Mouse (Mus musculus) kidney, adult 8-10 months (tissue): ENCODE measurements around the gene Amh.

ENCODE experiments used
- DNase-seq, 2 experiments: peaks; one replicate each; pipeline ENCODE4 v3.0.0; 2022

Amh gene

DNA sequence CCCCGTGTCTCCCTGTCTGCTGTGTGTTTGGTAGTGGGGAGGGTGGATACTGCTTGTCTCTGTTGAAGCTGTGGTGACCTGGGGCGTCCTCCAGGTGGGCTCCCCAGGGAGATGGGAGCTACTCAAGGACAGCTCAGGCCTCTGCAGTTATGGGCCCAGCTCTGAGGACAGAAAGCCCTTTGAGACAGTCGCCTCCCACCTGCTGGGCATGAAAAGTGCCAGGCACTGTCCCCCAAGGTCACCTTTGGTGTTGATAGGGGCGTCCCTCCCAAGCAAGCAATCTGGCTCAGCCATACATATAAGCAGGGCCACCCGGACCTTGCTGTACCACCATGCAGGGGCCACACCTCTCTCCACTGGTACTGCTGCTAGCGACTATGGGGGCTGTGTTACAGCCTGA is at the start of gene Amh:
Gene Amh (plus strand): TSS at position 328 of the 400 bp plus-strand sequence.
- no peak for DNase-seq

DNA sequence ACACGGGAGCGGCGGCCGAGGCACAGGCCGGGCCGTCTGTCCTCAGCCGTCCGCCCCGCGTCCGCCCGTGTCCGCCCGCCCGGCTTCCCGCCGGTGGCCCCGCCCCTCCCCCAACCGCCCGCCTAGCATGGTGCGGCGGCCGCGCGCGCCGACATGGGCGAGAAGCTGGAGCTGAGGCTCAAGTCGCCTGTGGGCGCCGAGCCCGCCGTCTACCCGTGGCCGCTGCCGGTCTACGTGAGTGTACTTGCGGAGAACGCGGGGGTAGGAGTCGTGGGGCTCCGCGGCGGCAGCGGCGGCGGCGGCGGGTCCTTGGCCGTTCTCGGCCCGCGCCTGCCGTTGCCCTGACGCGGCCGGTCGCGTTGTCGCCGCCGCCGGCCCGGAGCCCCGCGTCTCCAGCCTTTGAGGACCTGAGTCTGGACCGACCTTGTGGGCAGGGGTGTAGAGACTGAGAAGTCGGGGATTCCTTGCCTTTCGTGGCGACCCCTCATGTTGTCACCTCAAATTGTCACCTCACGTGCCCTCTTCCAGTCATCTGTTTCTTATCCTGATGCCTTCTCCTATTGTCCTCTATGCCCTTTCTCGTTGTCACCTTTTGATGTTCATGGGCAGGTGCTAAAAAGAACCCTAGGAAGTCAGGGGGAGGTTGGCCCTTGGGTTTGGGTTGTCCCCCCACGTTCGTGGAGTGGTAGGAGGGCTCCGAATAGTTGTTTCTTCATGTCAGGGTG is 49.6 kb upstream of the Amh start:
- no peak for DNase-seq

DNA sequence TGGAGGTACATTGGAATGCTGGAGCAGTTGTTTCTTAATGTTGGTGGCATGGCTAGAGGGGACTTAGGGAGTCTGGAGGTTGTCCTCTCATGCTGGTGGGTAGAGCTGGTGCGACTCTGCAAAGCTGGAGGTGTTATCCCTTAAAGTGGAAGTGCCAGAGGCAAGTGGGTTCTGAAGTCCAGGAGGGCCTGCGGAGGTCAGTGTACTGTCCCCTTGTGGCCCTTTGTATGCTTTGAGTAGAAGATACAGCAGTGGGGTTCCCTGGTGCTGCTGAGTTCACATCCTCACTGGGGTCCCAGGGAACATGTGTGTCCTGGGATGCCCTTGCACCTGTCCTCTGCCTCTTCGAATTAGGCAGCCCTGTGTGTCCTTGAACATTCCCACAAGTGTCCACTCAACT is 48.9 kb upstream of the Amh start:
- DNase-seq, result no peak

DNA sequence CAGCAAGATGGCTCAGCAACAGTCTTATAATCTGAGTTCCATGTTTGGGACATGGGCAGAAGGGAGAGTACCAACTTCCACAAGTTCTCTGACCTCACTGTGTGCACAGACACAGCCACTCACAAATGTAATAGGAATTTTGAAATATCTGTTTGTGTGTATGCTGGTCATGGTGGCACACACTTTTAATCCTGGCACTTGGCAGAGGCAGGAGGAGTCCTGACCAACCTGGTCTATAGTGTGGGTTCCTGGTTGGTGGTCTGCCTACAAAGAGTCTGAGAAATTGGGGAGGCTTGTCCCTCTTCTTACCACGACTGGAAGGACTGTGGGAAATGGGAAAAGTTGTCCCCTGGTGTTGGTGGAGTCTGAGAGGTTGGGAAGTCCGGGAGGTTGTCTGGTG is 48.5 kb upstream of the Amh start:
- DNase-seq, result no peak

DNA sequence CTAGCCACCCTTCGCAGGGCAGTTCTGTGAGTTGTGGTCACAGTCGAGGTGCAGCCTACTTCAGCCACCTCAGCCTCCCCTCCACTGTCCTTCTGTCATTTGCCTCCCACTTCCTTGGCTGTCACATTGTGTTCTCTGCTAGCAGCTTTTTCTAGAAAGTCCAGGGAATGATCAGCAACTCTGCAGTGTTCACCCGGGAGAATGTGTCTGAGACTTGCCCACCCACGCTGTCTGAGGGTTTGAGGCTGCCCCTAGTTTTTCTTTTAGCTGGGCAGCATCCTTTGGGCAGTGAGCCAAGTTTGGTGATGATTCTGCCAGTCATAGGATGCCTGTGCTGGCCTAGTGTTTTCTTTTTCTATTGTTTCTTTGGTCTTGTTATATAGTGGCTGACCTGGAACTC is 48.1 kb upstream of the Amh start:
- DNase-seq, result no peak

DNA sequence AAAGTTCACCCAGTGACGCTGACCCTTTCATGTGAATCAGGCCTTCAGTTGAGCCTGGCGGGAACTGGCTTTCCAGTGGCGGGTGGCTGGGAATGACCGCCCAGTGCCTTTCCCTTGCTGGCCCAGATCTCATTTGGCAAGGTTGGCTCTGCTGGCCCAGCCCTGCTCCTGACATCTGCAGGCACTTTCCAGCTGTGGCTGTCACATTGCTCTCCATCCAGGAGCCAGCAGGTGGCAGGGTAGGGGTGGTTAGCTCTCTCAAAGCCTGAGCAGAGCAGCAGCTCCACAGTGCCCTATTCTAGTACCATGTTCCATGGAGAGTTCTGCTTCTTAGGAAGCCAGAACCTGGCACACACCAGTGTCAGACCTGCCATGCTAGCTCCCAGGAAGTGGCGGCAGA is 47.3 kb upstream of the Amh start:
- DNase-seq, result peak; percentile 86 to 87

DNA sequence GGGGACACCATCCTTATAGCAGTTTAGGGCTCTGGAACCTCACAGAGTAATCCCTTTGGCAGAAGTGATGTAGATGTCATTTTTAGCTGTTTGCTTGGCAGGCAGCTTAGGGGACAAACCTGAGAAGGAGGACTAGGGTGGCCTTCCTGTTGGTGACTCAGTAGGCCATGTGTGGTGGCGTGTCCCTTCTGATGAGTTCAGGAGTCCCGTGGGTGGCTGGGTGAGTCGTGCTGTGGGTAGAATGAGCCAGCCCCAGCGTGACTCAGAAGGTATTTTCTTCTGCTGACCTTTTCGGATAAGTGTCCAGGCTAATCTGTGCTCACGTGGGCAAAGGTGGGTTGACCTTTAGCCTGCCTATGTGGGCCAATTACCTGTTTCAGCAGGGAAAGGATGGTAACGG is 46.4 kb upstream of the Amh start:
- DNase-seq, result no peak

DNA sequence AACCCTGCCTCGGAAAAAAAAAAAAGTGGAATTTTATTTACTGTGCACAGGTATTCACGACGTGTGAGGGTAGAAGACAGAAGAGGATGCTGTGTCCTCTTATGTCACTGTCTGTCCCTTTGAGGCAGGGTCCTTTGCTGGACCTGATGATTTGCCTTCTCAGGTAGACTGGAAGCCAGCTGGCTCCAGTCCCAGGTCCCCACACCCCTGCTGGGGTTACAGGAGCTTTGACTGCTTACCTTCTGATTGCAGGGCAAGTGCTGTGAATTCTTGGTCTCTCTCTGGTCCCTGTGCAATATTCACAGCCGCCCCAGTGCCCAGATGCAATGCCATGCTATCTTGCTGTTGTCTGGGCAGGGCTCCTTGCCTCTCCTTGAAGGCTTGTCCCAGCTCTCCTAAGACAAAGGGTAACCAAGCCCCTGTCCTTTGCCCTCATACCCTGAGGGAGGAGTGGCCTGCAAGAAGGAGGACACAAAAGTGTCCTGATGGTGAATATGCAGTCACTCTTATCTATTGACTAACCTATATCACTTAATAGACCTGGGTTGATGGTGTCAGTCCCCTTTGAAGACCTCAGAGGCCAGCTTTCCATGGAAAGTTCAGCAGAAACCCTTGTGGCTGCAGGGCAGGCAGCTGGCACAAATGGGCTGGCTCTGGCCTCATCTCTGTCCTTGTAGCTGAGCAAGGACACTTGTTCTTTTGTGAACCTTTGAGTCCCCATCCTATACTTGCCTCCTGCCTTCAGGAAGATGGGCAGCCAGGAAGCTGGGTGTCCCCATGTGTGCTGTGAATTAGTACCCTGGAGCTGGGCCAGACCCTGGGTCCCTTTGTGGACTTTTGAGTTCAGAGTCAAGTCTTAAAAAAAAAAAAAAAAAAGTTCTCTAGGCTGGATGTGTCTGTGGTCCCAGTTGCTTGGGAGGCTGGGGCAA is 44.2 kb upstream of the Amh start:
- DNase-seq, result peak in 1 of 2 experiments; percentile 49

DNA sequence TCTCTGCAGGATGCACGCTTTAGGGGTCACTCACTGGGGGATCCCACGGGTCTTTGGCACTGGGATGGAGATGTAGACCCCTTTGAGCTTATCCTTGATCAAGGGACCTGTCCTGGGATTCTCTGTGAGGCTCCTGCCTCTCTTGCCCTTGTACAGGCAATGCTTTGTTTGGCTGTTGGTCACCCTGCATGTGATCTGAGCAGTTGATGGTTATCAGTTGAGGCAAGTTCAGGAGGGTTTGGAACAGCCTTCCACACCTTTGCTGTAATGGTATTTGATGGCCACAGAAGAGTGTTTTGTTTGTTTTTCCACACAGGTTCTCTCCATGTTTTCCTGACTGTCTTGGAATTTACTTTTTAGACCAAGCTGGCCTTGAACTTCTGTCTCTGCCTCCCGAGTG is 43.2 kb upstream of the Amh start:
- DNase-seq, result no peak

DNA sequence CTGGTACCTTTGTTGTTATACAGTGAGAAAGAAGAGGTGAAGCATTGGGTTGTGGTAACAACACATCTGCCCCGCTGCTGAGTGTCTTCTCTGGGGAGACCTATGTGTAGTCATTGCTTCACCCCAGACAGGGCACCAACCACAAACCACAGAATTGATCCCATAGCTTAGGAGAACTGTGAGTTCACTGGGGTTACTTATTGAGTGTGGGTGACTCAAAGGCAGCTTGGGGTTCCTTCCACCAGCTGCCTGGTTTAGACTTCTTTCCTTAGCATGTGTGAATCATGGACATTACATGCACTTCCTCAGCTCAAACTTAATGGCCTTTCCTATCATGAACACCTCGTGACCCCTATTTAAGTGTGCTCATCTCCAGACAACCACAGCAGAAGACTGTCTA is 41.5 kb upstream of the Amh start:
- no peak for DNase-seq

DNA sequence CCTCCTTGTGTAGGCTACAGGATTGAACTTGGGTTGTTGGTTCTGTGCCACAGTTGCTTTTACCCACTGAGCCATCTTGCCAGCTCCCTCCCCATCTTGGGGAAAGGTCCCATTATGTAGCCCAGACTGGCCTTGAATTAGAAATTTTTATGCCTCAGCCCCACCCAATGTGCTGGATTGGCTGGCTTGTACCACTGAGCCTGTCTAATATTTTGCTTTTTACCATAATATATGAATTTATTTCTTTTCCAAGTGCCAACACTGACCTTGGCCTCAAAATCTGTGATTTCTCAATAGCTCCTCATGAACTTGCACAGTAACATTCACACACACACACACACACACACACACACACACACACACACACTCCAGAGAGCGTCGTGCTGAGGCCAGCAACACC is 39.3 kb upstream of the Amh start:
- DNase-seq, result no peak

DNA sequence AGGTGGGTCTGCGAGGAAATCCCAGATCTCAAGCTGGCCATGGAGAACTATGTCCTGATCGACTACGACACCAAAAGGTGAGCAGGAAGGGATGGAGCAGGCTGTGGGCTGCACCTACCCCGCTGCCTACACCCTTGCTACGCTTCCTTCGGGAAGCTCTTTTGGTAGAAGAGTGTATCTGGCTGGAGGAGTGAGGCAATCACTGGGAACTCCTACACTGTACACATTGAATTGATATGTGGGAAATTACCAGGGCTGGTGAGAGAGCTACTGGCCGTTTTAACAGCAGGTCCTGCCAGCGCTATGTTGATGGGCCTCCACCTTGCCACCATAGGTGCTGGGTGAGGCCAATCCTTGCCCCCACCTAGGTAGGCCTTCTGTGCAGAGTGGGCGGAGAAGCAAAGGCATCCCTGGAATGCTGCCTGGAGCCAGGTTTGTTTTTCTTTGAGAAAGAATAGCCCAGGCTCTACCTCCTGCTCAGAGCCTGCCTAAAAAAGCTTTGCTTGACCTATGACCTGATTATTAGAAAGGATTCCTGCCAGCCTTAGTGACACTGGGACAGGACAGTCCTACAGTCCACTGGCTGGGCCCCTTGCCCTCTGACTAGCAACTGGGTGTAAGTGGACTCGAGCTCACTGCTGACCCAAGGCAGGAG is 38.8 kb upstream of the Amh start:
- peak; percentile 38 to 60 for DNase-seq

DNA sequence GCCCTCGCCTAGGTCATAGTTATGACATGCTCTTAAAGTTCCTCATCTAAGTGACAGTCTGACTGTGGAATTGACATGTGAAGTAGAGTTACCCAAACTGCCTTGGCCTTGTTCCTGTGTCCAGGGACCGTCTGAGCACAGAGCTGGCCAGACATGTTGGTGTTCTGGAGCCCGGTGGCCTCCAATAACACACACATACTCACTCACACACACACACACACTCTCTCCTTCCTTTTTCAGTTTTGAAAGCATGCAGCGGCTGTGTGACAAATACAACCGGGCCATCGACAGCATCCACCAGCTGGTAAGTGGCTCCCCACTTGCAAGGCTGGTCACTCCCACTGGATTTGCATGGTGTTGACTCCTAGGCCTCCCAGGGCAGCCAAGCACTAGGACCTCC is 36.7 kb upstream of the Amh start:
- no peak for DNase-seq

DNA sequence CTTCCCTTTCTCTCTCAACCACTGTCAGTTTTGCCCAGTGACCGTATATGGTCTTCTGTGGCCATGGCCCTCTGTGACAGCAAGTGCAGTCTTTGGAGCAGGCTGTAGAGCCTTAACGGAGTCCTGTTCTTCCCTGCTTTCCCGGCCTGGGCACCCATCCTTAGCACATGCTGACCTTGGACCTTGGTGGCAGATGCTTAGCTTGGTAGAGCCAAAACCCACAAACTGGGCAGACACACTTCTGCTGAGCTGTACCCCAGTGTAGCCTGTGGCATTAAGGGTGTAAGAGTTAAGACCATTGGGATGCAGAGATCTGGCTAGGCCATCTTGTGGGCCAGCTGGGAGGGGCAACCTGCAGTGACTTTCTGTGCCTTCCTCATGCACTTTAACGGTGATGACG is 31.2 kb upstream of the Amh start:
- no peak for DNase-seq

DNA sequence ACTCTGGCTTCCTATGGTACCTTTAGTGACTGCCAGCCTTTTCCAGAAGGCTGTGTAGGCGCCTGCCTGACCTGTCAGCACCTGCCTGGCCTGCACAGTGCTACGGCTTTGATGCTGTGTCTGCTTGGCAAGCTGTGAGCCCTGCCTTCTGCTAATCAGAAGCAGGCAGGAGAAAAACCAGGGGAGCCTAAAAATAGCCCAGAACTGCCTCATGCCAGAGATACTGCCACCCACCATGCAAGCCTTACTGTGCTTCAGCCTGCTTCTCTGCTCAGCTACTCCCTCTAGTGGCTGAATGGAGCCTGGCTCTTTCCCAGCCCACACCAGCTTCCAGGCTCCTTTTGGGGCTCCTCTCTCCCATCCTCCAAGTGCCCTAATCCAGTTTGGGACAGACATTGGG is 30.5 kb upstream of the Amh start:
- DNase-seq, result peak; percentile 68 to 78

DNA sequence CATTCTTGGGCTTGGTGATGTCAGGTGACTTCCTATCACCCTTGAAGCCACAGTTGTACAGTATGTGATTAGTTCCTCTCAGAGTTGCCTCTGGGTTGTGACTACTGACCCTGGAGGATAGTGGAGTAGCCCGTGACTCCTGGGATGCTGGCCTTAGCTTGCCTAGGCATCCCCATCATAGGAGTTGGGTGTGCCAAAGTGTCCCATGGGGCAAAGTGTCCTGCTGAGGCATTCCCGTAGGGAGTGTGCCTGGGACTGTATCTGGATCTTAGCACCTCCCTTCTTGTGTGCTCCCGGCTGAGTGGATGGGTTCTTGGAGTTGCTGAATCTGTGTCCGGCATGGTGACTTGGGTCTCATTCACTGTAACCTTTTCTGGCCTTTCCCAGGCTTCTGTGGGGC is 30.1 kb upstream of the Amh start:
- DNase-seq, result no peak

DNA sequence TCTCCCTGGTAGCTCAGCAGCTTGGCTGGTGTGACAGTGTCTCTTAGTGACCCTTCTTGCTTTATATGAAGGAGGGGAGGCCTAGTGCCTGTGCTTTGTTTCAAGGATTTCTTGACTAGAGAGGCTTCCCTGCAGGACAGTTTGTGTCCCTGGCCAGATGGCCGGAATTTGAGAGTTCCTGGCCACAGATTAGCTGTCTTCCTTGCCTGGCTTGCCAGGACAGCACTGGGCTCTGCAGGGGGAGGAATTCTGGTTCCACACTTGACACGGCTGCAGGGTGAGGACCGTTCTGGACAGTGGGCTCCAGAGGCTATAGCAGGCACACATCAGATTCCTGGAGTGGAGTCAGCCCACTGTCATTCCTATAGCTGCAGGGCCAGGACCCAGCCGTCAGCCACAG is 29.3 kb upstream of the Amh start:
- DNase-seq, result no peak

DNA sequence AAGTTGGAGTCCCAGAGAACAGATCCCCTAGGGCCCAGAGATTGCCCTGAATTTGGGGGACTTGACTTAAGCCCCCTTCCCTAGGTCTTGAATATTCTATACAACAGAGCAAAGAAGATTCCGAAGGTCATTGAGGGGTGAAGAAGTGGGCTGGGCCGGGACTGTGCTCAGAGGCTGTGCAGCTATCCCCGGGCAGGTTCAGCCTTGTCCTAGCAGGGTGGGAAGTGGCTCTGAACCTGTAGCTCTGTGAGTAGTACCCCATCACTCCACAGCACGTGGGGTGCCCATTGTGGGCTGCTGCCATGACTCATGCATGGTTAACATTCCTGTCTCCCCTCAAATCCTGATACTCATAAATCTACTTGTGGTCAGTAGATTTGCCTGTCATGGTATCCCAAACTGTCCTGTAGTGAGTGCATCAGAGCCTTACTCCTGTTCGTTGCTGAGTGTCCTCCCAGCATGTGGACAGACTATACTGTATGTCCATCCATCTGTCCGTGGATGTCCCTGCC is 28.6 kb upstream of the Amh start:
- no peak for DNase-seq

DNA sequence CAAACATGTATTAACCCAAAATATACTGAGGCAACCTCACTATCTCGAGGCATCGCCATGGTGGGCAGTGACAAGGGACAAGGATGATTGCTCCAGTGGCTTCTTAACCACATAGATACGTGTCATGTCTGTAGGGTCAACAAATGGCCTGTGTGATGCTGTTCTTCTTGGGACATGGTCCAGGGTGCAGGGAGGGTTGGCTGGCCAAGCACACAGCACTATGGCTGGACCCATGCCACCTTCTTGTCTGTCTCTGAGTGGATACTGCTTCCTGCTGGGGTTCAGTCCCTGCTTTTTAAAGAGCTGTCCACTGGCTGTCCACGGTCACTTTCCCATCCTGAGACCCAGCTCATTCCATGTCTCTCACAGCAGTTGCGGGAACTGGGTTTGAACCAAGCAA is 27.9 kb upstream of the Amh start:
- no peak for DNase-seq

DNA sequence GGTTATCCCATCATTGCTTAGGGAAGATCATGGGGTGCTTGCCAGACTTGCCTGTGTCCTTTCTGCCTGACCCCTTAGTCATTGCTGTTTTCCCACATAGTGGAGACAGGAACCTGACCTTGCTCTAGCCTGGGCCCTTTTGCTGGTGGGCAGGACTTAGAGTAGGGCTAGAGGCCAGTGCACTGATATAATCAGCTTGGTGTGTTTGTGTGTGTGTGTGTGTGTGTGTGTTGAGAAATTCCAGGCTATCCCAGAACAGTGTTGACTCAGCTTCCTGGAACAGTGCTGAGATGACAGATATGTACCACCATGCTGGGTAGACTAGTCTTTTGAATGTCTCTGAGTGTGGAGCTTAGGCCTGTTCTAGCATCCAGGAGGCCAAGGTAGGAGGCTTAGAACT is 25.5 kb upstream of the Amh start:
- no peak for DNase-seq

DNA sequence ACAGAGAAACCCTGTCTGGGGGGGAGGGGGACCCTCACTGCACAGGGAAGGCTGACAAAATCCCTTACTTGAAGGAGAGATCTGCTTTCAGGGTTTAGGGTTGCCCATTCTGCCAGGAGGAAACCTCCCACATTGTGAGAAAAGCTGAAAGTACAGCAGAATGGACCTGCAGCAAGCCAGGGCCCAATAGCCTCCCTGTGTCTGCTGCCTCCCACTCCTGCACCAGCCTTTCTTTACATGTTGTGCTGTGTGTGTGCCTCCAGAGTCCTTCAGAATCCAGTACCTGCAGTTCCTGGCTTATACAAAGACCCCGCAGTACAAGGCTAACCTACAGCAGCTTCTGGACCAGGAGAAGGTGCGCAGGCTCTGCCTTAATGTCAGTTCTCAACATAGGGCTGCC is 20.7 kb upstream of the Amh start:
- DNase-seq, result no peak

DNA sequence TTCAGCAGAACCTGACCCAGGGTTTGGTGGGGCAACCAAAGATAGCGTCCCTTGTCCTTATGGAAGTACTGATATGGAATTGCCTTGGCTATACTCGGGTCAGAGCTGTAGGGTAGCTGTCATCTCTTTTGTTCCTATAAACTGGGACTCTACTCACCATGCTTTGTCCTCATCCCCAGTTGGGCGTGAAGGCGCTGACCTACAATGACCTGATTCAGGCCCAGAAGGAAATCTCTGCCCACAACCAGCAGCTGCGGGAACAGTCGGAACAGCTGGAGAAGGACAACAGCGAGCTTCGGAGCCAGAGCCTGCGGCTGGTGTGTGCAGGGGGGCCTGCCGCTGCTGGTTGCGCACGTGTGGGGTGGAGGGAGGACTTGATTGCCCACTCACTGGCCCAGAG is 20.2 kb upstream of the Amh start:
- no peak for DNase-seq

DNA sequence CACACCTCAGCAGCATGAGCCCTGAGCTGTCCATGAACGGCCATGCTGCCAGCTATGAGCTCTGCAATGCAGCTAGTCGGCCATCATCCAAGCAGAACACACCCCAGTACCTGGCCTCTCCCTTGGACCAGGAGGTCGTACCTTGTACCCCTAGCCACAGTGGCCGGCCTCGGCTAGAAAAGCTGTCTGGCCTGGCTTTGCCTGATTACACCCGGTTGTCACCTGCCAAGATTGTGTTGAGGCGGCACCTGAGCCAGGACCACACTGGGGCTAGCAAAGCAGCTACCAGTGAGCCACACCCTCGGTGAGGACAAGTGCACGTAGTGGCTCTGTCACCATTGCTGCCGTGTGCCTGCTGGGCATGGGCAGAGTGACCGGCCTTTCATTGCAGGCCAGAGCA is 19.1 kb upstream of the Amh start:
- DNase-seq, result no peak

DNA sequence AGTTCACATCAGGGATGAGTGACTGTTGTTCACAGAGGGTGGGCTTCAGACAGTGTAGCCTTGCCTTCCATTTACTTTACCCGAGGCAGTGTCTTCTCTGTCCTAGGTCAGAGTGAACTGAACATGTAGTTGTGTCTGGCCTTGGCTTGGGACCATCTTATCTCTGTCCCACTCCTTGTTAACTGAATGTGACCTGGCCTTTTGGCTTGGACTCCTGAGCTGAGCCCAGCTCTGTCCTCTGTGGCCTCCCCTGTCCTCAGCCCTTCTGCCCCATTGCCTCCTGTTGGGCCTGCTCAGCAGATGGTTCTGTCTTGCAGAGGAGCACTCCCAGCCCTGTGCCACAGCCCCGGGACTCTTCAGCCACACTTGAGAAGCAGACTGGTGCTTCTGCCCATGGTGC is 17.5 kb upstream of the Amh start:
- DNase-seq, result no peak
